Mouse (Mus musculus) CH12.LX (cell line): ENCODE data around the gene A730049H05Rik.

Source experiments
- EP300 ChIP-seq: IDR thresholded peaks from 2 replicates; pipeline ENCODE4 v1.6.1; 2011; ENCODE audit warnings: low read length, improper control_type of control experiment
- MAX ChIP-seq: IDR thresholded peaks from 2 replicates; pipeline ENCODE4 v1.6.1; 2011; ENCODE audit warnings: low read length, improper control_type of control experiment
- POLR2A ChIP-seq: IDR thresholded peaks from 2 replicates; pipeline ENCODE4 v1.6.1; 2011; ENCODE audit warnings: low read depth, mild to moderate bottlenecking, improper control_type of control experiment, low read length
- ZMIZ1 ChIP-seq: IDR thresholded peaks from 2 replicates; pipeline ENCODE4 v1.6.1; 2012; ENCODE audit warnings: low read depth, mild to moderate bottlenecking, inconsistent platforms, low read length, improper control_type of control experiment

- TF ChIP-seq MAX = no peak
- no peak for TF ChIP-seq POLR2A
- no peak for TF ChIP-seq ZMIZ1
- TF ChIP-seq EP300 = no peak
These were observed 41.5 kb downstream of the A730049H05Rik start for GRCm38 (mm10) chr6:92857761-92858160.
